ENCODE assay signal across 8 mouse cellular contexts in the genomic region with DNA sequence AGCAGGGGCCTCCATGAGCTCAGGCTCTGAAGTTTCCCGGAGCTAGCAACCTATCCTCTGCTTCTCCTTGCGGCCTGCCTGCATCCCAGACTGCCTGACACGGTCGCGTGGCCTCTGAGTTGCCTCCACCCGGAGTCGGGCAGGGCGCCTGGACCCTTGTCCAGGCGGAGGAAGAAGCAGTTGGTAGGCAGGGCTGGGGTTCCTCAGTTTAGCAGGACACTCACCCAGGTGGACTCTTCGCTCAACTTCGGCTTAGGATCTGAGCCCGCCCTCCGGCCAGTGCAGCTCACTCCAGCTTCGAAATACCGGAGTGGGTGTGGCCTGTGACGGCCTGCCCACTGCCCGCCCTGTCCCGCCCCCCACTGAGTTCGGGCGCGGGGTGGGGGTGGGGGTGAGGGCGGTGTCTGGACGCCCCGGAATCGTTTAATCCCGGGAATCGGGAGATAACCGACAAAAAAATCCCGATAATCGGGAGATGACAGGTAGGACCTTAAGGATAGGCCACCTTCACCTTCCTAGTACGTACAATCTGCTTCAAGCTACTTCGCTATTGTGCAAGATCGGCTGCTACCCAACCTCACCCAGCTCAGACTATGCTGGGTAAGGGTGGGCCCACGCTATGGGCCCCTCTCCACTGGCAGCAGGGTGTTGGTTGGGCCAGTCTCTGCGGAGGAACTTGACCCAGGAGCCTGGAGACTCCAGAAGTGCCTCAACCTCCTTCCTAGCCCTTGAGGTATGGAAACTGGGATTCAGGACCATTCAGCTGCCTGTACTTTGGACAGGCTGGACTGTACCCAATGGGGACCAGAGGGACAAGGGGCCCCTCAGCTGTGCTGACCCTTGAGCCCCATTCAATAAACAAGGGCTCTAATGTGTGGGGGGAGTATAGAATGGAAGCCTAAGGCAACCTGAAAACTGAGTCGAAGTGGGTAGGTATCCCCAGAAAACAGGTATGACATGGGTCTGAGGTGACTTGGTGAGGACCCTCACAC. TPM values are rescaled to one million over a fixed set of nuclear protein-coding genes. Genes with fewer than 3 reads are reported as not detected.
A peak's percentile ranks its signal among the peaks of the same experiment; 100 is the strongest.
DNase-seq lines count a peak whose midpoint lies in the region; ATAC-seq and TF ChIP-seq lines count a peak whose summit lies in the region.

Gene Tcirg1 (minus strand): TSS at position 339 of the 992 bp plus-strand sequence.

- peak; percentile 66 to 69 for DNase-seq in B cell, adult 2 months
- peak; percentile 90 for DNase-seq in adrenal gland, postnatal 10 days
- peak; percentile 86 for DNase-seq in kidney, postnatal 0 days (ENCODE audit: low spot score)
- peak; percentile 47 to 55 (median 55) for DNase-seq in liver, embryonic 14.5 days (ENCODE audit: low read depth in 3 of 3, low spot score in 3 of 3)
- DNase-seq in neural tube, embryonic 10.5 days (ENCODE audit: extremely low spot score, low spot score), result peak; percentile 70
- DNase-seq in stomach, postnatal 0 days (ENCODE audit: low spot score), result peak; percentile 86

- 5% methylated on average over 36 of the region's 36 CpGs for WGBS in heart, embryonic 13.5 days
- 4% methylated on average over 36 of the region's 36 CpGs for WGBS in kidney, postnatal 0 days
- 3% methylated on average over 36 of the region's 36 CpGs for WGBS in liver, embryonic 14.5 days (ENCODE audit: insufficient replicate concordance)
- 2% methylated on average over 36 of the region's 36 CpGs for WGBS in stomach, postnatal 0 days

- H3K9ac ChIP-seq in heart, embryonic 13.5 days, result peak within 1 kb of the TSS; percentile 84
- peak within 1 kb of the TSS; percentile 71 for H3K9ac ChIP-seq in kidney, postnatal 0 days (ENCODE audit: low read depth, low read length)
- H3K9ac ChIP-seq in liver, embryonic 14.5 days (replicated peaks), result peak within 1 kb of the TSS; percentile 61
- peak within 1 kb of the TSS; percentile 74 for H3K9ac ChIP-seq in stomach, postnatal 0 days (ENCODE audit: low read length)

- peak within 1 kb of the TSS; percentile 67 for H3K4me3 ChIP-seq in heart, embryonic 13.5 days
- peak within 1 kb of the TSS; percentile 74 for H3K4me3 ChIP-seq in kidney, postnatal 0 days (replicated peaks; ENCODE audit: low read depth, low read length)
- H3K4me3 ChIP-seq in liver, embryonic 14.5 days (ENCODE audit: insufficient read depth in 1 of 2, low read depth in 2 of 2, low read length in 2 of 2), result peak within 1 kb of the TSS; percentile 66 to 70
- peak within 1 kb of the TSS; percentile 64 for H3K4me3 ChIP-seq in stomach, postnatal 0 days (ENCODE audit: low read depth, low read length)

- H3K4me1 ChIP-seq in heart, embryonic 13.5 days, result peaks cover 48% of the 10 kb centered on the region
- H3K4me1 ChIP-seq in kidney, postnatal 0 days (replicated peaks; ENCODE audit: insufficient read depth, low read length), result peaks cover 29% of the 10 kb centered on the region
- H3K4me1 ChIP-seq in liver, embryonic 14.5 days (replicated peaks; ENCODE audit: control insufficient read depth in 2 of 2, insufficient read depth in 2 of 2, low read length in 1 of 2), result peaks cover 6 to 21% of the 10 kb centered on the region in 2 experiments
- H3K4me1 ChIP-seq in stomach, postnatal 0 days (replicated peaks; ENCODE audit: control insufficient read depth, insufficient read depth), result peaks cover 14% of the 10 kb centered on the region; the same call in 1 of the 2 replicates

- H3K27ac ChIP-seq in heart, embryonic 13.5 days (replicated peaks), result peak within 1 kb of the TSS; percentile 88
- peak within 1 kb of the TSS; percentile 87 for H3K27ac ChIP-seq in kidney, postnatal 0 days
- H3K27ac ChIP-seq in liver, embryonic 14.5 days, result no peak within 1 kb of the TSS; the same call in 1 of the 2 replicates
- H3K27ac ChIP-seq in stomach, postnatal 0 days (replicated peaks), result peak within 1 kb of the TSS; percentile 75

- H3K27me3 ChIP-seq in heart, embryonic 13.5 days (replicated peaks), result no peaks in the 10 kb centered on the region
- no peaks in the 10 kb centered on the region for H3K27me3 ChIP-seq in kidney, postnatal 0 days (ENCODE audit: insufficient read depth, low read length)
- H3K27me3 ChIP-seq in liver, embryonic 14.5 days (ENCODE audit: control insufficient read depth, insufficient read depth, low read length), result no peaks in the 10 kb centered on the region
- no peaks in the 10 kb centered on the region for H3K27me3 ChIP-seq in stomach, postnatal 0 days (ENCODE audit: control insufficient read depth, insufficient read depth, low read length)

- H3K4me2 ChIP-seq in heart, embryonic 13.5 days, result peak within 1 kb of the TSS; percentile 82
- peak within 1 kb of the TSS; percentile 84 for H3K4me2 ChIP-seq in kidney, postnatal 0 days (ENCODE audit: low read length)
- peak within 1 kb of the TSS; percentile 86 for H3K4me2 ChIP-seq in liver, embryonic 14.5 days (ENCODE audit: low read depth)
- H3K4me2 ChIP-seq in stomach, postnatal 0 days (replicated peaks; ENCODE audit: low read depth), result peak within 1 kb of the TSS; percentile 81

- peak; percentile 62 for ATAC-seq in erythroblast, adult 5-6 weeks (replicated peaks; ENCODE audit: low FRiP score, poor library complexity, severe bottlenecking)
- peak; percentile 80 for ATAC-seq in heart, embryonic 13.5 days (ENCODE audit: extremely low read depth, insufficient number of reproducible peaks, low FRiP score, low TSS enrichment)
- peak; percentile 74 for ATAC-seq in kidney, postnatal 0 days (replicated peaks; ENCODE audit: low FRiP score, low read depth)
- peak; percentile 81 for ATAC-seq in liver, embryonic 14.5 days (ENCODE audit: insufficient read depth)
- ATAC-seq in stomach, postnatal 0 days (ENCODE audit: low FRiP score, low TSS enrichment), result peak; percentile 83

- no peak for TF ChIP-seq EP300 in liver, embryonic 14.5 days (IDR thresholded peaks at IDR 0.05; ENCODE audit: low read depth)
- no peak for TF ChIP-seq EP300 in stomach, postnatal 0 days (optimal IDR thresholded peaks at IDR 0.05)

- TF ChIP-seq CTCF in kidney, postnatal 0 days (IDR thresholded peaks at IDR 0.05; ENCODE audit: low read depth), result no peak
- TF ChIP-seq CTCF in liver, embryonic 14.5 days (IDR thresholded peaks at IDR 0.05; ENCODE audit: low read depth), result no peak
- TF ChIP-seq CTCF in stomach, postnatal 0 days (IDR thresholded peaks at IDR 0.05; ENCODE audit: low read depth), result no peak

- H3K36me3 ChIP-seq in heart, embryonic 13.5 days, result peaks cover 57% of the 10 kb centered on the region
- peaks cover 45% of the 10 kb centered on the region for H3K36me3 ChIP-seq in kidney, postnatal 0 days (ENCODE audit: insufficient read depth, low read length)
- H3K36me3 ChIP-seq in liver, embryonic 14.5 days (replicated peaks; ENCODE audit: control insufficient read depth, insufficient read depth, low read depth), result peaks cover 5% of the 10 kb centered on the region
- H3K36me3 ChIP-seq in stomach, postnatal 0 days (ENCODE audit: control insufficient read depth, insufficient read depth, low read length), result peaks cover 27% of the 10 kb centered on the region

- no peaks in the 10 kb centered on the region for H3K9me3 ChIP-seq in heart, embryonic 13.5 days
- no peaks in the 10 kb centered on the region for H3K9me3 ChIP-seq in kidney, postnatal 0 days (replicated peaks; ENCODE audit: low read length)
- no peaks in the 10 kb centered on the region for H3K9me3 ChIP-seq in liver, embryonic 14.5 days (ENCODE audit: control insufficient read depth, low read length)
- no peaks in the 10 kb centered on the region for H3K9me3 ChIP-seq in stomach, postnatal 0 days (ENCODE audit: control insufficient read depth, low read length)

RNA-seq across cellular contexts. Expression of gene Tcirg1, which starts in this region (rescaled TPM):
- total RNA-seq in adrenal gland, postnatal 10 days (2021), result 10 to 100 TPM; 40.7 to 52.9 TPM
- total RNA-seq in erythroblast, adult 5-6 weeks (2015; ENCODE audit: low replicate concordance), result 41.2 and 46.3 TPM in 2 replicates
- total RNA-seq in erythroblast, adult 5-6 weeks (2017; ENCODE audit: low replicate concordance), result 22.2 and 37.2 TPM in 2 replicates
- polyA plus RNA-seq in heart, embryonic 13.5 days (2015; fragmentation: Nextera tagmentation; extraction: Ambion mirVana), result 22.7 and 25.1 TPM in 2 replicates
- 31.4 and 33.0 TPM in 2 replicates for polyA plus RNA-seq in kidney, postnatal 0 days (2015; fragmentation: Nextera tagmentation; extraction: Ambion mirVana)
- 47.1 and 48.6 TPM in 2 replicates for polyA plus RNA-seq in liver, embryonic 14.5 days (2012; rRNA removed)
- polyA plus RNA-seq in liver, embryonic 14.5 days (2014; fragmentation: Nextera tagmentation; extraction: Ambion mirVana), result 15.4 and 15.6 TPM in 2 replicates
- 17.4 and 21.8 TPM in 2 replicates for polyA plus RNA-seq in stomach, postnatal 0 days (2015; fragmentation: Nextera tagmentation; extraction: Ambion mirVana)
